Mouse (Mus musculus) kidney, postnatal 0 days (tissue): ENCODE data around the gene Car9. TPM values are rescaled to one million over a fixed set of nuclear protein-coding genes. Genes with fewer than 3 reads are reported as not detected.
A peak's percentile ranks its signal among the peaks of the same experiment; 100 is the strongest.

Source experiments
- ATAC-seq: fragments of 200-750 bp; cut with Nextera tagmentation; replicated peaks from 2 replicates; pipeline ENCODE4 v1.8.0; 2017; ENCODE audit warnings: low read depth, moderate number of reproducible peaks, moderate TSS enrichment, moderate library complexity; ENCODE audit not compliant: low FRiP score
- DNase-seq: peaks from one replicate; pipeline ENCODE4 v3.0.0-alpha.2; 2016; ENCODE audit warnings: low spot score
- H3K27ac ChIP-seq: fragments of 300-500 bp; sonication (generic); 2 replicates; pipeline ENCODE4 v1.5.1; 2014; ENCODE audit warnings: mild to moderate bottlenecking
- H3K27me3 ChIP-seq: fragments of 300-500 bp; sonication (generic); 2 replicates; pipeline ENCODE4 v1.6.1; 2014; ENCODE audit warnings: low read length, mixed read lengths; ENCODE audit not compliant: insufficient read depth
- H3K36me3 ChIP-seq: fragments of 300-500 bp; sonication (generic); 2 replicates; pipeline ENCODE4 v1.6.1; 2014; ENCODE audit warnings: low read length, mixed read lengths; ENCODE audit not compliant: insufficient read depth
- H3K4me1 ChIP-seq: fragments of 300-500 bp; sonication (generic); replicated peaks from 2 replicates; pipeline ENCODE4 v1.6.1; 2014; ENCODE audit warnings: antibody characterized with exemption, low read length, mixed read lengths; ENCODE audit not compliant: insufficient read depth
- H3K4me2 ChIP-seq: fragments of 300-500 bp; sonication (generic); 2 replicates; pipeline ENCODE4 v1.6.1; 2014; ENCODE audit warnings: mild to moderate bottlenecking, low read length, moderate library complexity, mixed read lengths
- H3K4me3 ChIP-seq: fragments of 300-500 bp; sonication (generic); replicated peaks from 2 replicates; pipeline ENCODE4 v1.5.1; 2014; ENCODE audit warnings: low read depth, low read length
- H3K9ac ChIP-seq: fragments of 300-500 bp; sonication (generic); 2 replicates; pipeline ENCODE4 v1.6.1; 2014; ENCODE audit warnings: low read depth, low read length
- H3K9me3 ChIP-seq: fragments of 300-500 bp; sonication (generic); replicated peaks from 2 replicates; pipeline ENCODE4 v1.6.1; 2016; ENCODE audit warnings: low read length, inconsistent platforms, mixed read lengths
- CTCF ChIP-seq: IDR thresholded peaks from 2 replicates; pipeline ENCODE4 v1.5.1; 2016; ENCODE audit warnings: antibody characterized with exemption, low read depth, mild to moderate bottlenecking, moderate library complexity
- WGBS: fragments of 180-500 bp; shearing (Covaris S2); extraction: QIAGEN DNeasy Blood & Tissue Kit; methylation state at CpG from one replicate; pipeline ENCODE4 v1.1.7; 2014; 5-methylcytosine and 5-hydroxymethylcytosine counted together
- polyA plus RNA-seq: library from polyadenylated mRNA; unstranded; fragments of >200 nt; fragmentation: Nextera tagmentation; extraction: Ambion mirVana; gene quantifications from 2 replicates; pipeline ENCODE4 v1.2.1, GENCODE M21; 2015

Gene Car9
- polyA plus RNA-seq = 0.48 and 1.3 TPM in 2 replicates

DNA sequence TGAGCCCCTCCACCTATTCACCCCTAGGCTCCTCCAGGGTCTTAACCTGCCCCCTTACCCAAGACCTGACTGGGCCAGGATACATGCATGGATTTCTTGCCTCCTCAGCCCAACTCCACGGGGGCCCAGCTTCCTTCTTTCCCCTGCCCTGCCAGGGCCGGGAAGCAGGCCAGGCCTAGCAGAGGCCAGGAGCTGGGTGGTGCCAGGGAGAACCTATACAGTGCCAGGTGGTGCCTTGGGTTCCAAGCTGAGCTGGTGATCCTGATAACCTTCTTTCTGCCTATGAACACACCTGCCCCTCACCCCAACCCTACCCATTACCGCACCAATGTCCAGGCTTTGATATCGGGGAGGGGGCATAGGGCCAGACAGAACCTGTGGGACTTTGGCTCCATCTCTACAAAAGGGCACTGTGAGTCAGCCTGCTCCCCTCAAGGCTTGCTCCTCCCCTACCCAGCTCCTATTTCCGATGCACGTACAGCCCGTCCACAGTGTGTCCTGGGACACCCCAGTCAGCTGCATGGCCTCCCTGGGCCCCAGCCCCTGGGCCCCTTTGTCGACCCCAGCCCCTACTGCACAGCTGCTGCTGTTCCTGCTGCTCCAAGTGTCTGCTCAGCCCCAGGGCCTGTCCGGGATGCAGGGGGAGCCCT lies at the start of gene Car9:
TSS of gene Car9 (plus strand) at position 431 of the 650 bp plus-strand sequence.
- no peak for ATAC-seq
- no peak within 1 kb of the TSS for H3K27ac ChIP-seq
- H3K9me3 ChIP-seq = no peaks in the 10 kb centered on the region
- H3K4me2 ChIP-seq = peak within 1 kb of the TSS; percentile 85
- H3K4me3 ChIP-seq = 0 out of 2 replicates have a peak within 1 kb of the TSS, but pooled peaks have one; percentile 44
- H3K9ac ChIP-seq = no peak within 1 kb of the TSS
- DNase-seq = no peak
- TF ChIP-seq CTCF = no peak
- H3K27me3 ChIP-seq = no peaks in the 10 kb centered on the region
- WGBS = 51% methylated on average over 9 of the region's 9 CpGs
- H3K36me3 ChIP-seq = no peaks in the 10 kb centered on the region
- H3K4me1 ChIP-seq = peaks cover 14% of the 10 kb centered on the region; the same call in 1 of the 2 replicates

DNA sequence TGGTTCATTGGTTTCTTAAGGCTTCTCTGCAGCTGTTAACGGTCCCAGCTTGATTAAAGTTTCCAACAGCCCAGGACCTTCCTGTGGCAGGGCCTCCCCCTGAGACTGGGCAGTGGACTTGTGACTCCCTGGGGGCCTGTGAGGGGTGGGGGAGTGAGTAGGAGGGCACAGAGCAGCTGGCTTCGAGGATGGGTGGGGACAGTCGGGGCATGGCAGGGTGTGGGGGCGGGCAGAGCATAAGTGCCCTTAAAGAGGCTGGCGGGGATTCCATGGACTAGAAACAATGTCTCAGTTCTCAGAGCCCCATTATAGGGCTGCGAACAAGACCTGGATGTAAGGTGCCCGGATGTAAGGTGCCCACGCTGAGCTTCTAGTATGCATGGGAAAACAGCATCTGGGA lies 49.6 kb upstream of the Car9 start:
- H3K9ac ChIP-seq = no peak overlapping the region
- DNase-seq (peak; percentile 28), ATAC-seq (no peak)
- H3K9me3 ChIP-seq = no peaks in the 10 kb centered on the region
- no peak overlapping the region for H3K27ac ChIP-seq
- no peaks in the 10 kb centered on the region for H3K27me3 ChIP-seq
- H3K4me1 ChIP-seq = peaks cover 17% of the 10 kb centered on the region
- no peak overlapping the region for H3K4me3 ChIP-seq
- no peak overlapping the region for H3K4me2 ChIP-seq
- TF ChIP-seq CTCF = no peak
- 15% methylated on average over 8 of the region's 8 CpGs for WGBS
- no peaks in the 10 kb centered on the region for H3K36me3 ChIP-seq

DNA sequence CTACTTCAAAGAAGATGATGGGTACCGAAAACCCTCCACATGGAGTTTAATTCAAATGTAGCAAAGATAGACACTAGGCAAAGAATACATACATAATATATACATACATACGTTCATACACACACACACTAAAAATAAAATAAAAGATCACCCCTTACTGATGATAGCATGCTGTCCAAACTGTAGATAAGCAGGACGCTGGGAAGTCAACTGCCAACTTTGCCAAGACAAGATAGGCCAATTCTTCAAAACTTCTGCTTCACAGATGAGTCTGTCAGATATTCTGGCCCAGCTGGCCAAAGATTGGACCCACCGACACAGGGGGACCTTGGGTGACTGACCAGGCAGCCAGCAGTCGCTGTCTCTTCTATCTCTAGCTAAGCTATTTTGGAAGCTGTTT lies 43.7 kb upstream of the Car9 start:
- ATAC-seq (no peak), DNase-seq (no peak)
- no peaks in the 10 kb centered on the region for H3K36me3 ChIP-seq
- H3K27ac ChIP-seq = no peak overlapping the region
- no peaks in the 10 kb centered on the region for H3K4me1 ChIP-seq
- TF ChIP-seq CTCF = no peak
- no peak overlapping the region for H3K4me3 ChIP-seq
- H3K27me3 ChIP-seq = no peaks in the 10 kb centered on the region
- H3K9ac ChIP-seq = no peak overlapping the region
- H3K4me2 ChIP-seq = no peak overlapping the region
- no peaks in the 10 kb centered on the region for H3K9me3 ChIP-seq
- WGBS = 88% methylated on average over 5 of the region's 5 CpGs

DNA sequence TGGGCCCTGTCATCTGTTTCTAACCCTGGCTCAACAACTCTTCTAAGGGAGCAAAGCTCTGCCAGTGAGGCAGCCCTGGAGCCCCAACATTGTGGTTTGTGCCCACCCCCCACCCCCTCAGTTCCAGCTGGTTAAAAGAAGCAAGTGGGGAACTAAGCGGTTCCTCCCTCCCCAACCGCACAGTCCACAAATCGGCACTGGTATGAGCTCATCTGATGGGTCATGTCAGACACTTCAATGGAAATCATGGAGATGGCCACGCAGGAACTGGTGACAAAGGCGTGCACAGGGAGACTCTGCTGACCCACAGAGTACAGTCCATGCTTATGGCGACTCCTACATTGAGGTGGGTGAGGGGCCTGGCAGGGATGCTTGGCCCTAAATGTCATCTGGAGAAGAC lies 40.8 kb upstream of the Car9 start:
- Histone ChIP-seq H3K4me3 (no peak overlapping the region), H3K9me3 (no peaks in the 10 kb centered on the region), H3K27ac (no peak overlapping the region), H3K36me3 (no peaks in the 10 kb centered on the region), H3K4me1 (no peaks in the 10 kb centered on the region), H3K4me2 (no peak overlapping the region), H3K27me3 (no peaks in the 10 kb centered on the region), H3K9ac (no peak overlapping the region)
- 78% methylated on average over 6 of the region's 6 CpGs for WGBS
- no peak for TF ChIP-seq CTCF
- ATAC-seq (no peak), DNase-seq (no peak)

DNA sequence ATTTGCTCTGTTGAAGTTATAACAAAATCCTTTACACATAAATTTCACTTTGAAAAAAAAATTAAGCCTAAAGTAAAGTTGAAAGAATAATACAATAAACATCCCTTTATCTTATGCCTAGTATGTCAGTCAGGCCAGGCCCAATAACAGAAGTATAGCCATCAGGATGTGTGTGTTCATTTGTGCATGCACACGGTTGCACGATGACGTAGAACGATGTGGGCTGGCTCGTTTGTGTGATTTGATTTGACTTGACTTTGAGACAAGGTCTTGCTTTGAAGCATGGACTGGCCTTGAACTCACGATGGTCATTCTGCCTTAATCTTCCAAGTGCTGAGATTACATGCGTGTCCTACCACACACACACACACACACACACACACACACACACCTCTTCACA lies 39.9 kb upstream of the Car9 start:
- no peaks in the 10 kb centered on the region for H3K4me1 ChIP-seq
- WGBS = 89% methylated on average over 7 of the region's 7 CpGs
- DNase-seq (no peak), ATAC-seq (no peak)
- H3K9me3 ChIP-seq = no peaks in the 10 kb centered on the region
- H3K9ac ChIP-seq = no peak overlapping the region
- H3K27ac ChIP-seq = no peak overlapping the region
- TF ChIP-seq CTCF = no peak
- H3K36me3 ChIP-seq = no peaks in the 10 kb centered on the region
- no peaks in the 10 kb centered on the region for H3K27me3 ChIP-seq
- no peak overlapping the region for H3K4me3 ChIP-seq
- no peak overlapping the region for H3K4me2 ChIP-seq

DNA sequence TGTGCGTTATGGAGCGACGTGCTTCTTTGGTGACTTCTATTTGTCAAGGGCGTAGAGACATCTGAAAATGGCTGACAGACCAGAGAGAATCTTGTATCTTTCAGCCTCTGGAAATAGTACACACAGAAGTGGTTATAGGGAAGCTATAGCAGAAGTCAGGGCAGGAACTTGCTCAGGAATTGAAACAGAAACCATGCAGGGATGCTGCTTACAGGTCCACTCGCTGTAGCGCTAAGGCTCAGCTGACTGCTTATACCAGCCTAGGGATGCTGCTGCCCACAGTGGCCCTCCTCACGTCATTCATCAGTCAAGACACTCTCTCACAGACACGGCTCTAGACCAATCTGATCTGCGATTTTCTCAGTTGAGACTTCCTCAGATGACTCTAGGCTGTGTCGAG lies 36.5 kb upstream of the Car9 start:
- WGBS = 89% methylated on average over 10 of the region's 10 CpGs
- no peaks in the 10 kb centered on the region for H3K9me3 ChIP-seq
- no peaks in the 10 kb centered on the region for H3K4me1 ChIP-seq
- no peaks in the 10 kb centered on the region for H3K27me3 ChIP-seq
- no peak overlapping the region for H3K9ac ChIP-seq
- no peak for DNase-seq
- no peak overlapping the region for H3K4me2 ChIP-seq
- no peak overlapping the region for H3K4me3 ChIP-seq
- H3K36me3 ChIP-seq = no peaks in the 10 kb centered on the region
- no peak overlapping the region for H3K27ac ChIP-seq
- TF ChIP-seq CTCF = no peak
- ATAC-seq = no peak

DNA sequence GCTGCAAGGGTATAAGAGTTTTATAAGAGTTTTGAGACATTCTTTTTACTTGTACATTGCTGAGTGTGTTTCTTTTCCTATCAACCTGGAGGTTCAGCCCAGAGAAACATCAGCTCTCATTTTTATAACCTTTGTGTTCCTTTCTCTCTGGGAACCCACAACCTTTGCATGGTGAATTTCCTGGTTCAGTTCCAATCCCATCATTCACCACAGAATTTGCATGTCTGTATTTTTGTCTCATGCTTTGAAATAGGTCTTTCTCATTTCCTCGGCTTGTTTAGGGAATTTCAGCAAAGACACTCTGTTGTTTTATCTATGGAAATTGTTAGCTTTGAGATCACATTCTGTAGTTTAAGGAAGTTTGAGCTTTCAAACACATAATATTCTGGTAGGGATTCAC lies 33.1 kb upstream of the Car9 start:
- 76% methylated on average over 1 of the region's 1 CpGs for WGBS
- no peak for TF ChIP-seq CTCF
- H3K9ac ChIP-seq = no peak overlapping the region
- H3K27me3 ChIP-seq = no peaks in the 10 kb centered on the region
- H3K27ac ChIP-seq = no peak overlapping the region
- ATAC-seq (no peak), DNase-seq (no peak)
- H3K4me2 ChIP-seq = no peak overlapping the region
- no peaks in the 10 kb centered on the region for H3K36me3 ChIP-seq
- no peaks in the 10 kb centered on the region for H3K9me3 ChIP-seq
- no peaks in the 10 kb centered on the region for H3K4me1 ChIP-seq
- H3K4me3 ChIP-seq = no peak overlapping the region
